Mouse (Mus musculus): ENCODE measurements at regions not wholly inside any gene's neighbourhood (a gene's known extent, or its start where the extent isn't known, plus 50 kb on each side); places are given as distances from the start of the nearest gene placed in this dataset.
"Not testable (repeated sequence)": the region's sequence is repeated elsewhere in the genome, so short reads cannot be mapped to it uniquely, and the experiment has no call there.

GRCm38 (mm10) chr9:115430271-115430670, 120.0 kb upstream of the Stt3b start:
- H3K36me3 ChIP-seq, result no peaks in the 10 kb centered on the region

GRCm38 (mm10) chr9:115434696-115435095, 124.5 kb upstream of the Stt3b start:
- H3K9me3 ChIP-seq, result no peaks in the 10 kb centered on the region
- H3K27ac ChIP-seq (replicated peaks), result no peak overlapping the region
- H3K27me3 ChIP-seq, result no peaks in the 10 kb centered on the region
- no peak overlapping the region for H3K4me2 ChIP-seq (replicated peaks)
- ATAC-seq (ENCODE audit: low FRiP score, low read depth), result no peak
- no peaks in the 10 kb centered on the region for H3K36me3 ChIP-seq
- no peaks in the 10 kb centered on the region for H3K4me1 ChIP-seq
- H3K9ac ChIP-seq (replicated peaks), result no peak overlapping the region
- 22% methylated on average over 5 of the region's 5 CpGs for WGBS
- H3K4me3 ChIP-seq, result no peak overlapping the region

More at GRCm38 (mm10) chr9:115430271-115430670, 120.0 kb upstream of the Stt3b start:
- no peak overlapping the region for H3K27ac ChIP-seq (replicated peaks)
- H3K4me2 ChIP-seq (replicated peaks), result no peak overlapping the region
- ATAC-seq (ENCODE audit: low FRiP score, low read depth), result no peak
- H3K9ac ChIP-seq (replicated peaks), result no peak overlapping the region
- H3K4me3 ChIP-seq, result no peak overlapping the region
- no peaks in the 10 kb centered on the region for H3K9me3 ChIP-seq
- H3K27me3 ChIP-seq, result no peaks in the 10 kb centered on the region
- no peaks in the 10 kb centered on the region for H3K4me1 ChIP-seq
- WGBS, result 37% methylated on average over 4 of the region's 4 CpGs

GRCm38 (mm10) chr9:115436301-115436700, 126.1 kb upstream of the Stt3b start:
- no peaks in the 10 kb centered on the region for H3K36me3 ChIP-seq
- H3K27ac ChIP-seq (replicated peaks), result no peak overlapping the region
- H3K4me2 ChIP-seq (replicated peaks), result no peak overlapping the region
- H3K4me3 ChIP-seq, result no peak overlapping the region
- H3K27me3 ChIP-seq, result no peaks in the 10 kb centered on the region
- no peaks in the 10 kb centered on the region for H3K4me1 ChIP-seq
- ATAC-seq (ENCODE audit: low FRiP score, low read depth), result no peak
- H3K9ac ChIP-seq (replicated peaks), result no peak overlapping the region
- WGBS, result 86% methylated on average over 3 of the region's 3 CpGs
- H3K9me3 ChIP-seq, result no peaks in the 10 kb centered on the region

- H3K27ac ChIP-seq (replicated peaks); H3K4me3 ChIP-seq; ATAC-seq (ENCODE audit: low FRiP score, low read depth); H3K9ac ChIP-seq (replicated peaks); H3K4me1 ChIP-seq; H3K9me3 ChIP-seq; H3K27me3 ChIP-seq; H3K36me3 ChIP-seq; H3K4me2 ChIP-seq (replicated peaks): not testable (repeated sequence)
- 97% methylated on average over 18 of the region's 22 CpGs for WGBS
Observed at GRCm38 (mm10) chr9:115438234-115438633, 128.0 kb upstream of the Stt3b start.

- Histone ChIP-seq H3K9me3 (no peaks in the 10 kb centered on the region), H3K4me1 (no peaks in the 10 kb centered on the region), H3K4me2 (replicated peaks) (no peak overlapping the region), H3K9ac (replicated peaks) (no peak overlapping the region), H3K4me3 (no peak overlapping the region), H3K36me3 (no peaks in the 10 kb centered on the region), H3K27ac (replicated peaks) (no peak overlapping the region), H3K27me3 (no peaks in the 10 kb centered on the region)
- ATAC-seq (ENCODE audit: low FRiP score, low read depth), result no peak
- 86% methylated on average over 11 of the region's 11 CpGs for WGBS
Observed at GRCm38 (mm10) chr9:115446681-115447080, 136.5 kb upstream of the Stt3b start.

- WGBS, result 69% methylated on average over 5 of the region's 5 CpGs
- H3K4me2 ChIP-seq (replicated peaks), result no peak overlapping the region
- H3K36me3 ChIP-seq, result no peaks in the 10 kb centered on the region
- ATAC-seq (ENCODE audit: low FRiP score, low read depth), result no peak
- no peak overlapping the region for H3K27ac ChIP-seq (replicated peaks)
- no peaks in the 10 kb centered on the region for H3K9me3 ChIP-seq
- no peaks in the 10 kb centered on the region for H3K27me3 ChIP-seq
- no peaks in the 10 kb centered on the region for H3K4me1 ChIP-seq
- no peak overlapping the region for H3K4me3 ChIP-seq
- H3K9ac ChIP-seq (replicated peaks), result no peak overlapping the region
Observed at GRCm38 (mm10) chr9:115450741-115451320, 140.6 kb upstream of the Stt3b start.

GRCm38 (mm10) chr9:115454771-115455170, 144.6 kb upstream of the Stt3b start:
- H3K4me1 ChIP-seq, result peaks cover 10% of the 10 kb centered on the region

GRCm38 (mm10) chr9:115456121-115456520, 145.9 kb upstream of the Stt3b start:
- no peak overlapping the region for H3K9ac ChIP-seq (replicated peaks)
- WGBS, result 21% methylated on average over 3 of the region's 3 CpGs

More at GRCm38 (mm10) chr9:115454771-115455170, 144.6 kb upstream of the Stt3b start:
- Histone ChIP-seq H3K9me3 (no peaks in the 10 kb centered on the region), H3K27ac (replicated peaks) (no peak overlapping the region), H3K9ac (replicated peaks) (no peak overlapping the region), H3K27me3 (no peaks in the 10 kb centered on the region), H3K4me2 (replicated peaks) (no peak overlapping the region), H3K36me3 (no peaks in the 10 kb centered on the region), H3K4me3 (no peak overlapping the region)
- ATAC-seq (ENCODE audit: low FRiP score, low read depth), result no peak
- 65% methylated on average over 7 of the region's 7 CpGs for WGBS

GRCm38 (mm10) chr9:115456638-115457037, 146.4 kb upstream of the Stt3b start:
- ATAC-seq (ENCODE audit: low FRiP score, low read depth), result no peak; the same call in 1 of the 2 replicates
- no peak overlapping the region for H3K27ac ChIP-seq (replicated peaks)

More at GRCm38 (mm10) chr9:115456121-115456520, 145.9 kb upstream of the Stt3b start:
- no peak overlapping the region for H3K27ac ChIP-seq (replicated peaks)
- ATAC-seq (ENCODE audit: low FRiP score, low read depth), result no peak
- no peak overlapping the region for H3K4me2 ChIP-seq (replicated peaks)
- H3K4me3 ChIP-seq, result no peak overlapping the region
- no peaks in the 10 kb centered on the region for H3K9me3 ChIP-seq
- H3K27me3 ChIP-seq, result no peaks in the 10 kb centered on the region
- peaks cover 10% of the 10 kb centered on the region for H3K4me1 ChIP-seq
- H3K36me3 ChIP-seq, result no peaks in the 10 kb centered on the region

GRCm38 (mm10) chr9:115457889-115458710, 147.9 kb upstream of the Stt3b start:
- Histone ChIP-seq H3K4me1 (peaks cover 10% of the 10 kb centered on the region), H3K4me3 (no peak overlapping the region), H3K27ac (replicated peaks) (no peak overlapping the region), H3K9ac (replicated peaks) (no peak overlapping the region), H3K4me2 (replicated peaks) (no peak overlapping the region), H3K36me3 (no peaks in the 10 kb centered on the region), H3K9me3 (no peaks in the 10 kb centered on the region), H3K27me3 (no peaks in the 10 kb centered on the region)
- WGBS, result 75% methylated on average over 21 of the region's 21 CpGs
- ATAC-seq (ENCODE audit: low FRiP score, low read depth), result no peak

More at GRCm38 (mm10) chr9:115456638-115457037, 146.4 kb upstream of the Stt3b start:
- Histone ChIP-seq H3K9me3 (no peaks in the 10 kb centered on the region), H3K4me2 (replicated peaks) (no peak overlapping the region), H3K4me3 (no peak overlapping the region), H3K4me1 (peaks cover 10% of the 10 kb centered on the region), H3K27me3 (no peaks in the 10 kb centered on the region), H3K36me3 (no peaks in the 10 kb centered on the region), H3K9ac (replicated peaks) (no peak overlapping the region)
- 13% methylated on average over 6 of the region's 6 CpGs for WGBS

- not testable (repeated sequence) for H3K4me3 ChIP-seq; H3K9ac ChIP-seq (replicated peaks); H3K4me2 ChIP-seq (replicated peaks); H3K36me3 ChIP-seq; H3K27me3 ChIP-seq; ATAC-seq (ENCODE audit: low FRiP score, low read depth); H3K9me3 ChIP-seq; H3K27ac ChIP-seq (replicated peaks)
- WGBS, result 95% methylated on average over 6 of the region's 6 CpGs
- H3K4me1 ChIP-seq, result peaks cover 10% of the 10 kb centered on the region
Observed at GRCm38 (mm10) chr9:115459075-115459474, 148.9 kb upstream of the Stt3b start.

GRCm38 (mm10) chr9:115465326-115465725, 155.1 kb upstream of the Stt3b start:
- Histone ChIP-seq H3K27me3 (no peaks in the 10 kb centered on the region), H3K27ac (replicated peaks) (no peak overlapping the region), H3K36me3 (no peaks in the 10 kb centered on the region), H3K4me3 (no peak overlapping the region), H3K9ac (replicated peaks) (no peak overlapping the region), H3K4me1 (no peaks in the 10 kb centered on the region), H3K9me3 (no peaks in the 10 kb centered on the region), H3K4me2 (replicated peaks) (no peak overlapping the region)
- WGBS, result 93% methylated on average over 10 of the region's 10 CpGs
- no peak for ATAC-seq (ENCODE audit: low FRiP score, low read depth)
